Comparison of ENCODE assay signal across 14 mouse cellular contexts in the genomic region with DNA sequence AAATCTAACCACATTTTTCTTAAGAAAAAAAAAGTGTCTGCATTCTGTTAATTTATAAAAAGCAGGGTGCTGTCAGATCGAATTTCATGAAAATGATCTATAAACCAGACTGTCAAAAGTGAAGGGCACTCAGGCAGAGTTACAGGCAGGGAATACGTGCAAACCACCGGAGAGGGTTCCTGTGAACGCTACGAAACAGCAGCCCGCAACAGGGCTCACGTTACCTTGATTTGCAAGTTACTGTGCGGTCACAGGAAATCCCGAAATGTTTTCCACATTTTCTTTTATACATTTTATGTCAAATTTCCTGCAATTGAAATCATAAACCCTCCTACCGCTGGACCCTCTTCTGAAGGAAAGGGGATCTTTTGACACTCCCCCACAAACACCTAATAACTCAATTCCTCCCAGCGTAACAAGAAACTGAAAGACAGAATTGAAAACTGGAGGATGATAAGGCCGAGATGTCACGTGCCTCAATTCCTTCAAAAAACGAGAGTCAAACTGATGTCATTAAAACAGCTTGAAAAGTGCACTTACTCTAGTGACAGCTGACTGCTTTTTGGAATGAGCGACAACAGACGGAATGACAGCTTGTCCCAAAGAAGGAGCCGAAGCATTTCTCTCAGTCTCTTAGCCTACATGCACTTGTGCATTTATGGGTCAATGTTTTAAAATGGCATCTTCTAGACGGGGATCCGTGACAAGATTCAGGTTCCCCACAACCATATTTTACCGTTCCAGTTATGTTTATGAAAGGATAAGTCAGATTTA. TPM values are rescaled to one million over a fixed set of nuclear protein-coding genes. Genes with fewer than 3 reads are reported as not detected.
DNase-seq lines count a peak whose midpoint lies in the region; ATAC-seq lines count a peak whose summit lies in the region.
"Had no signal": no experiment of that assay in that cellular context is flagged by ENCODE, and none has a peak within 500 bp of the region (broad histone marks: within the 10 kb centered on the region; RNA-seq: fewer than 3 reads in every experiment).

No protein-coding gene starts in this region.

- peak overlapping the region; percentile 1; the same call in 1 of the 2 replicates for H3K4me2 ChIP-seq in kidney, embryonic 14.5 days (replicated peaks; ENCODE audit: low read depth, low read length)
- no peak overlapping the region for H3K4me2 ChIP-seq in limb, embryonic 11.5 days (ENCODE audit: low read depth, severe bottlenecking)
- H3K4me2 ChIP-seq: embryonic facial prominence, embryonic 15.5 days; heart, embryonic 15.5 days; midbrain, embryonic 12.5 days had no signal

- H3K9me3 ChIP-seq in kidney, embryonic 14.5 days (ENCODE audit: control insufficient read depth, low read length), result no peaks in the 10 kb centered on the region
- H3K9me3 ChIP-seq in limb, embryonic 11.5 days (ENCODE audit: control insufficient read depth, low read length), result no peaks in the 10 kb centered on the region
- H3K9me3 ChIP-seq in limb, embryonic 10.5 days (replicated peaks), result no peaks in the 10 kb centered on the region
- H3K9me3 ChIP-seq: embryonic facial prominence, embryonic 15.5 days; heart, embryonic 15.5 days; midbrain, embryonic 12.5 days had no signal

- H3K27me3 ChIP-seq in kidney, embryonic 14.5 days (ENCODE audit: control insufficient read depth, insufficient read depth, low read length), result no peaks in the 10 kb centered on the region
- H3K27me3 ChIP-seq in limb, embryonic 11.5 days (ENCODE audit: control insufficient read depth, insufficient read depth, low read length), result no peaks in the 10 kb centered on the region
- peaks cover 17% of the 10 kb centered on the region; the same call in 1 of the 2 replicates for H3K27me3 ChIP-seq in limb, embryonic 10.5 days (ENCODE audit: low read depth, poor library complexity, severe bottlenecking)
- H3K27me3 ChIP-seq: heart, embryonic 15.5 days had no signal

- no peak overlapping the region for H3K4me3 ChIP-seq in kidney, embryonic 14.5 days (ENCODE audit: low read length)
- H3K4me3 ChIP-seq in limb, embryonic 11.5 days (ENCODE audit: low read depth, low read length), result no peak overlapping the region
- no peak overlapping the region for H3K4me3 ChIP-seq in limb, embryonic 10.5 days
- H3K4me3 ChIP-seq: embryonic facial prominence, embryonic 15.5 days; heart, embryonic 15.5 days; midbrain, embryonic 12.5 days had no signal

- no peaks in the 10 kb centered on the region for H3K36me3 ChIP-seq in kidney, embryonic 14.5 days (ENCODE audit: control insufficient read depth, insufficient read depth, low read length)
- H3K36me3 ChIP-seq in limb, embryonic 11.5 days (ENCODE audit: control insufficient read depth, insufficient read depth, low read length), result no peaks in the 10 kb centered on the region
- H3K36me3 ChIP-seq in limb, embryonic 10.5 days, result no peaks in the 10 kb centered on the region
- H3K36me3 ChIP-seq: embryonic facial prominence, embryonic 15.5 days; heart, embryonic 15.5 days had no signal

- no peak for ATAC-seq in kidney, embryonic 14.5 days (ENCODE audit: low FRiP score, low TSS enrichment)
- peak; percentile 53; the same call in 1 of the 2 replicates for ATAC-seq in limb, embryonic 11.5 days (ENCODE audit: insufficient number of reproducible peaks, low FRiP score, low TSS enrichment, low read depth)
- ATAC-seq: intestine, postnatal 0 days had no signal

- WGBS in kidney, embryonic 14.5 days, result 37% methylated on average over 20 of the region's 20 CpGs
- 53% methylated on average over 20 of the region's 20 CpGs for WGBS in limb, embryonic 11.5 days
- 66% methylated on average over 20 of the region's 20 CpGs for WGBS in limb, embryonic 10.5 days

- no peak overlapping the region for H3K27ac ChIP-seq in kidney, embryonic 14.5 days (ENCODE audit: low read depth, low read length)
- no peak overlapping the region for H3K27ac ChIP-seq in limb, embryonic 11.5 days (replicated peaks; ENCODE audit: low read depth, low read length)
- H3K27ac ChIP-seq in limb, embryonic 10.5 days, result no peak overlapping the region
- H3K27ac ChIP-seq: embryonic facial prominence, embryonic 15.5 days; heart, embryonic 15.5 days; hindbrain, postnatal 0 days; macrophage; midbrain, embryonic 12.5 days had no signal

- H3K9ac ChIP-seq in kidney, embryonic 14.5 days (ENCODE audit: low read depth, low read length), result no peak overlapping the region
- no peak overlapping the region for H3K9ac ChIP-seq in limb, embryonic 11.5 days (ENCODE audit: low read length)
- H3K9ac ChIP-seq: embryonic facial prominence, embryonic 15.5 days; heart, embryonic 15.5 days; midbrain, embryonic 12.5 days had no signal

- H3K4me1 ChIP-seq in kidney, embryonic 14.5 days (ENCODE audit: control insufficient read depth, insufficient read depth, low read length), result 0 out of 2 replicates have a peak, but pooled peaks cover 4% of the 10 kb centered on the region
- H3K4me1 ChIP-seq in limb, embryonic 11.5 days (ENCODE audit: control insufficient read depth, insufficient read depth, low read length), result peaks cover 21% of the 10 kb centered on the region
- H3K4me1 ChIP-seq in limb, embryonic 10.5 days, result peaks cover 24% of the 10 kb centered on the region
- H3K4me1 ChIP-seq: embryonic facial prominence, embryonic 15.5 days; heart, embryonic 15.5 days; midbrain, embryonic 12.5 days had no signal

- DNase-seq in kidney, adult 11 months, result no peak
- peak; percentile 58 for DNase-seq in limb, embryonic 11.5 days (ENCODE audit: low spot score)
- DNase-seq in limb, embryonic 10.5 days (ENCODE audit: low spot score), result no peak
- DNase-seq in forelimb bud, embryonic 11.5 days (ENCODE audit: low read depth, low spot score), result peak; percentile 68
- DNase-seq in mesoderm, embryonic 11.5 days (ENCODE audit: low read depth, low spot score), result peak; percentile 55
- DNase-seq in cerebellum, postnatal 4 days (ENCODE audit: low spot score in 2 of 2), result no peak
- DNase-seq: heart, adult 18-20 months had no signal

RNA-seq across cellular contexts. Expression of a gene that starts 39.3 kb away (rescaled TPM):
- 110 and 145 TPM in 2 replicates for polyA plus RNA-seq in kidney, embryonic 14.5 days (2014; fragmentation: Nextera tagmentation; extraction: Ambion mirVana)
- 5.0 and 6.8 TPM in 2 replicates for polyA plus RNA-seq in limb, embryonic 11.5 days (2014; fragmentation: Nextera tagmentation; extraction: Ambion mirVana)
- 4.8 and 5.2 TPM in 2 replicates for polyA plus RNA-seq in limb, embryonic 10.5 days (2016; fragmentation: Nextera tagmentation; extraction: Ambion mirVana)
- polyA plus RNA-seq: macrophage had no signal

Comparison
In these comparisons a context has a peak if more than half of its experiments do, and no peak if none do; other contexts are left out.
1. DNase-seq: peak in limb, embryonic 11.5 days (single experiment), forelimb bud, embryonic 11.5 days (single experiment) and mesoderm, embryonic 11.5 days (single experiment); none in kidney, adult 11 months (single experiment), limb, embryonic 10.5 days (single experiment) and cerebellum, postnatal 4 days (0 of 2).
2. RNA of a gene that starts 39.3 kb away (polyA plus RNA-seq): 110 to 145 TPM in kidney, embryonic 14.5 days; 5.0 to 6.8 TPM in limb, embryonic 11.5 days and 4.8 to 5.2 TPM in limb, embryonic 10.5 days; every median in the first group is over 10 times any median in the second.